ENCODE assay signal across 30 mouse cellular contexts in the genomic region with DNA sequence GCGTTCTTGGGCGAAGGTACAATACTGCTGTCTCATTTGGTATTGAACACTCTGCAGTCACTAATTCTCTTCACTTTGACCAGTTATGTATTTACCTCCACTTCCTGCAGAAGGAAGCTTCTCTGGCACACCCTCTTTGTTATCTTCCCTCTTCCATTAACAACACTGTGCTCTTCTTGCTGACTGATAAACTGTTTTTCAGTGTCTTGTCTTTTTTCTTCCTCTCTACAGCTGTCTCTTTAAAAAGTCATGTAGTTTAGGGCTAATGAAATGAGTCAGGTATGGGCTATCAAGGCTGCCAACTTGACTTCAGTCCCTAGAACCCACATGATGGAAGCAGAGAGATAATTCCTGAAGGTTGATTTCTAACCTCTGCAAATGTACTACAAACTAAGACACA.
"Had no signal": no experiment of that assay in that cellular context is flagged by ENCODE, and none has a peak within 500 bp of the region (broad histone marks: within the 10 kb centered on the region; RNA-seq: fewer than 3 reads in every experiment).

No protein-coding gene starts in this region.

- DNase-seq: heart, postnatal 10 days; heart, postnatal 14 days; heart, postnatal 36 days; heart, postnatal 4 days; kidney, adult 11 months; kidney, adult 18-20 months; kidney, adult 2 months; kidney, adult 8-10 months; kidney, adult 9 months; kidney, postnatal 10 days; kidney, postnatal 14 days; kidney, postnatal 25 days; kidney, postnatal 36 days; kidney, postnatal 4 days; layer of hippocampus, adult 9-11 months; layer of hippocampus, postnatal 36 days had no signal

- H3K27ac ChIP-seq: heart, embryonic 10.5 days; heart, embryonic 13.5 days; heart, embryonic 15.5 days; hindbrain, embryonic 10.5 days; hindbrain, embryonic 12.5 days; hindbrain, embryonic 13.5 days; hindbrain, embryonic 14.5 days; hindbrain, embryonic 15.5 days; hindbrain, postnatal 0 days; intestine, embryonic 15.5 days; kidney, embryonic 15.5 days; kidney, postnatal 0 days; layer of hippocampus, adult 2 months had no signal

- H3K9ac ChIP-seq: heart, embryonic 12.5 days; heart, embryonic 13.5 days; heart, embryonic 15.5 days; hindbrain, embryonic 12.5 days; hindbrain, embryonic 13.5 days; hindbrain, embryonic 14.5 days; hindbrain, embryonic 15.5 days; intestine, embryonic 15.5 days; kidney, embryonic 15.5 days had no signal

- H3K27me3 ChIP-seq: heart, embryonic 12.5 days; heart, embryonic 13.5 days; heart, embryonic 15.5 days; hindbrain, embryonic 12.5 days; hindbrain, embryonic 13.5 days; hindbrain, embryonic 15.5 days; intestine, embryonic 15.5 days; kidney, embryonic 15.5 days had no signal

- H3K36me3 ChIP-seq: heart, embryonic 10.5 days; heart, embryonic 12.5 days; heart, embryonic 13.5 days; heart, embryonic 15.5 days; hindbrain, embryonic 10.5 days; hindbrain, embryonic 12.5 days; hindbrain, embryonic 13.5 days; hindbrain, embryonic 15.5 days; intestine, embryonic 15.5 days; kidney, embryonic 15.5 days had no signal

- H3K9me3 ChIP-seq: heart, embryonic 10.5 days; heart, embryonic 12.5 days; heart, embryonic 13.5 days; heart, embryonic 15.5 days; hindbrain, embryonic 10.5 days; hindbrain, embryonic 12.5 days; hindbrain, embryonic 13.5 days; hindbrain, embryonic 15.5 days; intestine, embryonic 15.5 days; kidney, embryonic 15.5 days had no signal

- H3K4me3 ChIP-seq: heart, embryonic 10.5 days; heart, embryonic 12.5 days; heart, embryonic 13.5 days; heart, embryonic 15.5 days; hindbrain, embryonic 10.5 days; hindbrain, embryonic 12.5 days; hindbrain, embryonic 13.5 days; hindbrain, embryonic 15.5 days; intestine, embryonic 15.5 days; kidney, embryonic 15.5 days; layer of hippocampus, adult 2 months had no signal

- H3K4me1 ChIP-seq: heart, embryonic 10.5 days; heart, embryonic 12.5 days; heart, embryonic 13.5 days; heart, embryonic 15.5 days; hindbrain, embryonic 10.5 days; hindbrain, embryonic 12.5 days; hindbrain, embryonic 13.5 days; hindbrain, embryonic 15.5 days; intestine, embryonic 15.5 days; kidney, embryonic 15.5 days had no signal
